Mouse (Mus musculus) midbrain, postnatal 0 days (tissue): ENCODE data around the gene Ube2v1. TPM values are rescaled to one million over a fixed set of nuclear protein-coding genes. Genes with fewer than 3 reads are reported as not detected.
A peak's percentile ranks its signal among the peaks of the same experiment; 100 is the strongest.

Experiments
- ATAC-seq: fragments of 200-750 bp; cut with Nextera tagmentation; 2 replicates; pipeline ENCODE4 v1.8.0; 2017; ENCODE audit warnings: moderate number of reproducible peaks, mild to moderate bottlenecking, moderate TSS enrichment, moderate library complexity; ENCODE audit not compliant: low FRiP score
- DNase-seq: peaks from one replicate; pipeline ENCODE4 v3.0.0-alpha.2; 2015; ENCODE audit warnings: low spot score
- H3K27ac ChIP-seq: fragments of 300-500 bp; sonication (generic); 2 replicates; pipeline ENCODE4 v1.5.1; 2014; ENCODE audit warnings: low read depth, mild to moderate bottlenecking, low read length, mixed read lengths
- H3K27me3 ChIP-seq: fragments of 300-500 bp; sonication (generic); 2 replicates; pipeline ENCODE4 v1.6.1; 2014; ENCODE audit warnings: low read length, control low read depth, mixed read lengths; ENCODE audit not compliant: insufficient read depth
- H3K36me3 ChIP-seq: fragments of 300-500 bp; sonication (generic); 2 replicates; pipeline ENCODE4 v1.6.1; 2014; ENCODE audit warnings: low read length, control low read depth, mixed read lengths; ENCODE audit not compliant: insufficient read depth
- H3K4me1 ChIP-seq: fragments of 300-500 bp; sonication (generic); 2 replicates; pipeline ENCODE4 v1.6.1; 2014; ENCODE audit warnings: mild to moderate bottlenecking, control low read depth, antibody characterized with exemption, low read length, mixed read lengths; ENCODE audit not compliant: insufficient read depth
- H3K4me2 ChIP-seq: fragments of 300-500 bp; sonication (generic); 2 replicates; pipeline ENCODE4 v1.6.1; 2014; ENCODE audit warnings: low read depth, mild to moderate bottlenecking, low read length, mixed read lengths; ENCODE audit not compliant: poor library complexity, severe bottlenecking
- H3K4me3 ChIP-seq: fragments of 300-500 bp; sonication (generic); 2 replicates; pipeline ENCODE4 v1.5.1; 2014; ENCODE audit warnings: low read depth, mild to moderate bottlenecking, low read length, moderate library complexity
- H3K9ac ChIP-seq: fragments of 300-500 bp; sonication (generic); replicated peaks from 2 replicates; pipeline ENCODE4 v1.6.1; 2014; ENCODE audit warnings: mild to moderate bottlenecking, low read length, moderate library complexity, mixed read lengths; ENCODE audit not compliant: poor library complexity, severe bottlenecking
- H3K9me3 ChIP-seq: fragments of 300-500 bp; sonication (generic); 2 replicates; pipeline ENCODE4 v1.6.1; 2016; ENCODE audit warnings: low read length, control low read depth
- CTCF ChIP-seq: IDR thresholded peaks from 2 replicates; pipeline ENCODE4 v1.5.1; 2016; ENCODE audit warnings: antibody characterized with exemption, mild to moderate bottlenecking
- WGBS: fragments of 180-500 bp; shearing (Covaris S2); extraction: QIAGEN DNeasy Blood & Tissue Kit; methylation state at CpG from one replicate; pipeline ENCODE4 v1.1.7; 2014; 5-methylcytosine and 5-hydroxymethylcytosine counted together
- polyA plus RNA-seq: library from polyadenylated mRNA; unstranded; fragments of >200 nt; fragmentation: Nextera tagmentation; extraction: Ambion mirVana; gene quantifications from 2 replicates; pipeline ENCODE4 v1.2.1, GENCODE M21; 2015
- total RNA-seq: library from RNA; depleted of rRNA; stranded (reverse); fragments of >200 nt; gene quantifications from 2 replicates; pipeline ENCODE4 v1.2.3, GENCODE M21; 2014

The Ube2v1 gene
- total and polyA plus RNA-seq, 2 experiments from 2014 or later = 233 to 402 TPM

GRCm38 (mm10) chr2:167596262-167596661 is 35.6 kb downstream of the Ube2v1 start:
- Histone ChIP-seq H3K27me3 (no peaks in the 10 kb centered on the region), H3K4me3 (no peak overlapping the region), H3K36me3 (no peaks in the 10 kb centered on the region), H3K27ac (no peak overlapping the region), H3K9me3 (no peaks in the 10 kb centered on the region), H3K4me2 (no peak overlapping the region), H3K4me1 (no peaks in the 10 kb centered on the region), H3K9ac (no peak overlapping the region)
- WGBS = 61% methylated on average over 4 of the region's 4 CpGs
- ATAC-seq = no peak
- TF ChIP-seq CTCF = no peak
- no peak for DNase-seq

DNA sequence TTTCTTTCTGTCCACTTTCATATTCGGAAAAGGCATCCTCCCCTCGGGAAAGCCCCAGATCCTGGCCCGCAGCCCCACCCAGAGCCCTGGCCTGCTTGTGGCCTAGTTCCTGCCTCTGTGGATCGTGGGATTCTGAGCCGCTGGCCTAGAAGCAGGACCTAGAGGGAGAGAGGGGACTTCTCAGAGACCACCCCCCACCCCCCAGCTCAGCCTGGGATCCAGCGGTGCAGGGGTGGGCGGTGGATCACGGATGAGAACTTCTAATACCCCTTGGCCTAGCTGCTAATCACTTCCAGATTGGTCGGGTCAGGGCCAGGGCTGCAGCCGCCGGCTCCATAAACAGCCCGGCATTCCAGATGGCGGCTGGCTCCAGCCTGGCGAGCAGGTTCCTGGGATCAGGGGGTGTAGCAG is 36.1 kb downstream of the Ube2v1 start:
- ATAC-seq (no peak), DNase-seq (peak; percentile 61)
- TF ChIP-seq CTCF = no peak
- H3K9ac ChIP-seq = no peak overlapping the region
- no peaks in the 10 kb centered on the region for H3K9me3 ChIP-seq
- no peak overlapping the region for H3K4me2 ChIP-seq
- H3K4me1 ChIP-seq = no peaks in the 10 kb centered on the region
- H3K27me3 ChIP-seq = no peaks in the 10 kb centered on the region
- no peaks in the 10 kb centered on the region for H3K36me3 ChIP-seq
- 52% methylated on average over 14 of the region's 14 CpGs for WGBS
- no peak overlapping the region for H3K4me3 ChIP-seq
- no peak overlapping the region for H3K27ac ChIP-seq

DNA sequence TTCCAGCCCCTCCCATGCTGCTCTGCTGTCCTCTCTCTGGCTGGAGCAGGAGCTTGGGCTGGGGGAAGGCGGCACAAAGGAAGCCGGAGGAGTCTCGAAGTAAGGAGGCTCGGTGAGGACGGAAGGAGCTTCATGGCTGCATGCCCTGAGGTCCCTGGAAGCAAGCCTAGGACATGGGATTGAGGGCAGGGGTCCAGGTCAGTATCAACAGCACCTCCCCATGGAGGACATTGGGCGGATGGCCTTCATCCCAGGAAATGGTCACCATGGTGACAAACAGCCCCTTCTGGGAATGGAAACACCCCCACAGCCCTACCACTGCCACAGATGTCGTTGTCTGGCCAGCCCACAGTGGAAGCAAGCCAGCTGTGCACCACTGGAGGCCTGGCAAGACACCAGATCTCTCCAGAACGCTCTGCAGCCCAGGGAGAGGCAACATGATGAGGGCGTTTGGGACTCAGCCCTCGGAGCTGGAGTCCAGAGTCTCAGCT is 37.4 kb downstream of the Ube2v1 start:
- TF ChIP-seq CTCF = 0 out of 2 replicates have a peak, but pooled peaks have one; percentile 25
- no peak overlapping the region for H3K9ac ChIP-seq
- H3K27me3 ChIP-seq = no peaks in the 10 kb centered on the region
- DNase-seq = peak; percentile 85
- no peaks in the 10 kb centered on the region for H3K4me1 ChIP-seq
- no peaks in the 10 kb centered on the region for H3K36me3 ChIP-seq
- H3K4me2 ChIP-seq = no peak overlapping the region
- ATAC-seq = peak; percentile 59
- H3K9me3 ChIP-seq = no peaks in the 10 kb centered on the region
- 20% methylated on average over 10 of the region's 10 CpGs for WGBS
- H3K27ac ChIP-seq = no peak overlapping the region
- H3K4me3 ChIP-seq = no peak overlapping the region

DNA sequence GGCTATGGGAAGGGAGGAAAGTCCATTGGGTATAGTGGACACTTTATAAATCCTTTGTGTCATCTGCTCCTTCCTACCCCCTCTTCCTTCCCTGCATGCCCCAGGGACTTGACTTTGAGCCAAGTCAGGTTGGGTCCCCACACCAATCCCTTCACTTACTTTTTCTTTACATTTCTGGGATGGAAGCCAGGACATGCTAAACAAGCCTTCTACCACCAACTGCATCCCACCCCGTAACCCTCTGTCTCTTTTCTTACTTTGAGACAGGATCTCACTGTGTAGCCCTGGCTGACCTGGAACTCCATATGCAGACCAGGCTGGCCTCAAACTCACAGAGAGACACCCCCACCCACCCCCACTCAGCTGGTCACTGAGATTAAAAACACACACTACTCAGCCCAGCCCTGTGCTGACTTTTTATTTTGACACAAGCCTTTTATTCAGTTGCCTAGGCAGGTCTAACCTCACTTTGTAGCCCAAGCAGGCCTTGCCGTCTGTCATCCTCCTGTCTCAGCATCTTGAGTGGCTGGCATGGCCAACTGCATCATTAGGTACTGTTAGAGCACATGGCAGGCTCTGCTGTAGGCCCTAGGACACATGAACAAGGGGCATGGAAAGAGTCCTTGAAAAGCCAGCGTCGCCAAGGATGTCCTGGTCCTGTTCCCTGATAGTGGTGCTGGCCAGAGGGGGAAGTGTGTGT is 38.2 kb downstream of the Ube2v1 start:
- Histone ChIP-seq H3K9ac (no peak overlapping the region), H3K9me3 (no peaks in the 10 kb centered on the region), H3K27ac (peak overlapping the region; percentile 18; the same call in 1 of the 2 replicates), H3K4me1 (no peaks in the 10 kb centered on the region), H3K36me3 (no peaks in the 10 kb centered on the region), H3K4me2 (no peak overlapping the region), H3K27me3 (no peaks in the 10 kb centered on the region), H3K4me3 (no peak overlapping the region)
- no peak for TF ChIP-seq CTCF
- no peak for ATAC-seq
- no peak for DNase-seq
- 87% methylated on average over 4 of the region's 4 CpGs for WGBS

DNA sequence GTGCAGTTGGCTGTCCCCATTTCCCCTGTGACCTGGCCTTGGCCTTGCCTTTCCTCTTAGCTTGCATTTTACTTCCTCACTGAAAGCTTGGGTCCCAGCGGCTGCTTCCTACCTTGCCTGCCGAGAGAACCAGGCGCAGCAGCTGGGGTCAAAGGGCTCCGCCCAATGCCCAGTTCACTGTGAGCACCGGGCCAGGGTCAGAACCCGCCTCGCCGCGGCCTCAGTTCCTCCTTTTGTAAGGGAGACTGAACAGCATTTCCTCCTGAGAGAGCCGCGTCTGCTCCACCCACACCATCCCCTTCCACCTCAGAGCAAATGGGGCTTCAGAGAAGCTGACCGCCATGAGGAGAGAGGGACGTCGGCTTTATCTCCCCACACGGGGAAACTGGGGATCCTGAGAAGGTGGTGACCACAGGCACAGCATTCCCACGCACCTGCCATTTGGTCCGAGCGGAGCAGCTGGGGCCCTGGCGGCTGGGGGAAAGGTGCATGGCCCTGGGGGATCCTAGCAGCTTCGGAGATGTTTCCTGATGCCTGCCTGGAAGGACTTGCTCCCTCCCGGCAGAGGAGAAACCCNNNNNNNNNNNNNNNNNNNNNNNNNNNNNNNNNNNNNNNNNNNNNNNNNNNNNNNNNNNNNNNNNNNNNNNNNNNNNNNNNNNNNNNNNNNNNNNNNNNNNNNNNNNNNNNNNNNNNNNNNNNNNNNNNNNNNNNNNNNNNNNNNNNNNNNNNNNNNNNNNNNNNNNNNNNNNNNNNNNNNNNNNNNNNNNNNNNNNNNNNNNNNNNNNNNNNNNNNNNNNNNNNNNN is 42.9 kb downstream of the Ube2v1 start:
- DNase-seq = no peak
- TF ChIP-seq CTCF = no peak
- ATAC-seq = no peak
- Histone ChIP-seq H3K4me3 (0 out of 2 replicates have a peak overlapping the region, but pooled peaks have one; percentile 2), H3K4me2 (no peak overlapping the region), H3K27ac (peak overlapping the region; percentile 26; the same call in 1 of the 2 replicates), H3K9me3 (no peaks in the 10 kb centered on the region), H3K27me3 (no peaks in the 10 kb centered on the region), H3K36me3 (no peaks in the 10 kb centered on the region), H3K9ac (0 out of 2 replicates have a peak overlapping the region, but pooled peaks have one; percentile 29), H3K4me1 (no peaks in the 10 kb centered on the region)
- WGBS = 23% methylated on average over 21 of the region's 21 CpGs

DNA sequence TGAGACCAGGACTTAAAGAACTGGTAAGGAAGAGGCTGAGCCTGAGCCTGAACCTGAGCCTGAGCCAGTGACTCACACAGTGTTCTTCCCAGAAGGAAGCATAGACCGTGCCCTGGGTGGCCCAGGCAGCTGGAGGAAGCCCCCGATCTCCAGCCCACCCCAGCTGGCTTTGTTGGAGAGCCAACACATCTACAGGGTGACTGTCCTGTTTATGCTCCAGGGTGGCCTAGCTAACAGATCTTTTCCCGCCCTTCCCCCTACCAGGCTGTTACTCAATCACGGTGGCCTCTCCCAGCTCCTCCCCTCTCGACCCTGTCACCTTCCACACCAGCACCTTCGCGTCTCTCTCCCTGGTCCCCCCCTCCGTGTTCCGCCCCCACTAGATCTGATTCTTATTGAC is 44.9 kb downstream of the Ube2v1 start:
- no peak for TF ChIP-seq CTCF
- no peaks in the 10 kb centered on the region for H3K27me3 ChIP-seq
- H3K36me3 ChIP-seq = no peaks in the 10 kb centered on the region
- no peak overlapping the region for H3K27ac ChIP-seq
- no peak overlapping the region for H3K4me3 ChIP-seq
- no peak overlapping the region for H3K9ac ChIP-seq
- H3K9me3 ChIP-seq = no peaks in the 10 kb centered on the region
- WGBS = 38% methylated on average over 9 of the region's 9 CpGs
- no peaks in the 10 kb centered on the region for H3K4me1 ChIP-seq
- DNase-seq (no peak), ATAC-seq (no peak)
- no peak overlapping the region for H3K4me2 ChIP-seq
